Mouse (Mus musculus) midbrain, embryonic 11.5 days (tissue): ENCODE measurements at regions not wholly inside any gene's neighbourhood (a gene's known extent, or its start where the extent isn't known, plus 50 kb on each side); places are given as distances from the start of the nearest gene placed in this dataset.
A peak's percentile ranks its signal among the peaks of the same experiment; 100 is the strongest.

Experiments used
- ATAC-seq: fragments of 200-750 bp; cut with Nextera tagmentation; 2 replicates; pipeline ENCODE4 v1.8.0; 2017; ENCODE audit warnings: moderate TSS enrichment, moderate library complexity; ENCODE audit not compliant: low FRiP score
- DNase-seq: peaks from one replicate; pipeline ENCODE4 v3.0.0; 2015; ENCODE audit warnings: low spot score; ENCODE audit errors: missing footprints
- H3K27ac ChIP-seq: fragments of 300-500 bp; sonication (generic); 2 replicates; pipeline ENCODE4 v1.5.1; 2014; ENCODE audit warnings: low read depth, low read length
- H3K27me3 ChIP-seq: fragments of 300-500 bp; sonication (generic); 2 replicates; pipeline ENCODE4 v1.6.1; 2014; ENCODE audit warnings: mild to moderate bottlenecking, low read length, moderate library complexity, mixed read lengths; ENCODE audit not compliant: control insufficient read depth, insufficient read depth
- H3K36me3 ChIP-seq: fragments of 300-500 bp; sonication (generic); 2 replicates; pipeline ENCODE4 v1.6.1; 2014; ENCODE audit warnings: mild to moderate bottlenecking, low read length, moderate library complexity, mixed read lengths; ENCODE audit not compliant: control insufficient read depth, insufficient read depth
- H3K4me1 ChIP-seq: fragments of 300-500 bp; sonication (generic); 2 replicates; pipeline ENCODE4 v1.6.1; 2014; ENCODE audit warnings: low read length; ENCODE audit not compliant: control insufficient read depth, insufficient read depth
- H3K4me2 ChIP-seq: fragments of 300-500 bp; sonication (generic); 2 replicates; pipeline ENCODE4 v1.6.1; 2014; ENCODE audit warnings: mild to moderate bottlenecking, moderate library complexity
- H3K4me3 ChIP-seq: fragments of 300-500 bp; sonication (generic); 2 replicates; pipeline ENCODE4 v1.5.1; 2014; ENCODE audit warnings: low read depth, low read length
- H3K9ac ChIP-seq: fragments of 300-500 bp; sonication (generic); 2 replicates; pipeline ENCODE4 v1.6.1; 2014; ENCODE audit warnings: low read length
- H3K9me3 ChIP-seq: fragments of 300-500 bp; sonication (generic); 2 replicates; pipeline ENCODE4 v1.6.1; 2016; ENCODE audit warnings: low read length; ENCODE audit not compliant: control insufficient read depth
- WGBS: fragments of 180-500 bp; shearing (Covaris S2); extraction: QIAGEN DNeasy Blood & Tissue Kit; methylation state at CpG from one replicate; pipeline ENCODE4 v1.1.7; 2014; 5-methylcytosine and 5-hydroxymethylcytosine counted together

- Histone ChIP-seq H3K9ac (no peak overlapping the region), H3K4me2 (no peak overlapping the region), H3K27me3 (no peaks in the 10 kb centered on the region), H3K36me3 (no peaks in the 10 kb centered on the region), H3K4me1 (no peaks in the 10 kb centered on the region), H3K4me3 (no peak overlapping the region), H3K9me3 (no peaks in the 10 kb centered on the region), H3K27ac (no peak overlapping the region)
- WGBS, result 88% methylated on average over 3 of the region's 3 CpGs
- no peak for DNase-seq
- no peak for ATAC-seq
Observed at GRCm38 (mm10) chr9:101615176-101615575, 246.5 kb upstream of the 9630041A04Rik start.

DNA sequence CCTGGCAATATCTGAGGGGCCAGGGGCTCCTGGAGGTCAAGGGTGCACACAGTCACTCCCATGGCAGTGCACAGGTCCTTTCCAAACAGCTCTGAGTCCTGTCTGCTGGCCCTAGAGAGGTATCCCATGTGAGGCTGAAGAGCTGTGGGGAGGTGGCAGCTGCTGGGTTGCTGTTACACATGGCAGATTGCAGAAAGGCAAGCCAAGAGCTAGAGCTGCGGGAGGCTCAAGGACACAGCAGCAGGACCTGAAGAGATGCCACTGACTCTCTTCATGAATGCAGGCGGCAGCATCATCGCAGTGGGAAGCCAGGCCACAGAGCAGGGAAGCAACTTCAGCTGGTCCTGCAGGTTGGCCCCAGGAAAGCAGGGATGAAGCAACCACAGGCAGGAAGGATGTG is 247.7 kb upstream of the 9630041A04Rik start:
- H3K27ac ChIP-seq, result no peak overlapping the region
- DNase-seq (no peak), ATAC-seq (no peak)
- H3K9me3 ChIP-seq, result no peaks in the 10 kb centered on the region
- 85% methylated on average over 3 of the region's 3 CpGs for WGBS
- H3K36me3 ChIP-seq, result no peaks in the 10 kb centered on the region
- H3K4me2 ChIP-seq, result no peak overlapping the region
- no peak overlapping the region for H3K4me3 ChIP-seq
- no peaks in the 10 kb centered on the region for H3K4me1 ChIP-seq
- H3K9ac ChIP-seq, result no peak overlapping the region
- H3K27me3 ChIP-seq, result no peaks in the 10 kb centered on the region

DNA sequence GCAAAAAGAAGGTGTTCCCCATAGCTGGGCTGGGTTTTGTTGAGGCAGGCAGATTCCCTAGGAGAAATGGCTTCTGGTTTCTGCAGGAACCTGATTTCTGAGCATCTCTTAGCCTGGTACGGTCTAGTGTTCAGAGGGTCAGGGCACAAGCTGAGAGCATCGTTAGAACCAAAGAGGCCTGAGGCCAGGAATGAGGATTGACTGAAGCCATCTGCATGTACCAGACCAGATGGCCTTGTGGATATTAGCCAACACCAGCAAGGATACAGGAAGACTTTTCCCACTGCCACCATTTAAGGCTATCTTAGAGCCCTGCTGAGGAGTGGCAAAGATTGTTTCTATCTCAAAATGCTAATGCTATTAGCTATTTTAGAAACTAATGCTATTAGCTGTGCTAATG is 248.2 kb upstream of the 9630041A04Rik start:
- H3K27ac ChIP-seq, result no peak overlapping the region
- DNase-seq (no peak), ATAC-seq (no peak)
- no peaks in the 10 kb centered on the region for H3K36me3 ChIP-seq
- no peaks in the 10 kb centered on the region for H3K27me3 ChIP-seq
- no peaks in the 10 kb centered on the region for H3K4me1 ChIP-seq
- no peak overlapping the region for H3K9ac ChIP-seq
- WGBS, result 98% methylated on average over 2 of the region's 2 CpGs
- H3K4me2 ChIP-seq, result no peak overlapping the region
- no peak overlapping the region for H3K4me3 ChIP-seq
- H3K9me3 ChIP-seq, result no peaks in the 10 kb centered on the region

DNA sequence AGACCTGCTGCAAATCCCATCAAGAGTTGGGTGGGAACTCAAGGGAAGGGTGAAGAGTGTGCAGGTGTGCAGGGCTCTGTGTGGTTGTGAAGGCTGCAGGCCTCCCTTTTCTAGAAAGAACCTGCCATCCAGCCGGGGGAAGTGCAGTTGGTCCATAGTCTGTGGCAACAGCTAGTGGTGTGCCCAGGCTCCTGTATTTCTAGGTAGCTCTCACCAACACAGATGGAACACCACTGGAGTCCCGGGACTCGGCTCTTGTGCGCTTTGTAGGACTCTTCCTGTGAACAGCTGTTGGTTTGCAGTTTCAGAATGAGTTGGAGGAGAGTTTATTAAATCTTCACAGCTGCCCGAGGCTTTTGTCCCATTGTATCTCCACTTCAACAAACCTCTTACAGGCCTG is 248.7 kb upstream of the 9630041A04Rik start:
- Histone ChIP-seq H3K9me3 (no peaks in the 10 kb centered on the region), H3K9ac (no peak overlapping the region), H3K36me3 (no peaks in the 10 kb centered on the region), H3K27ac (no peak overlapping the region), H3K4me2 (no peak overlapping the region), H3K4me3 (no peak overlapping the region), H3K4me1 (no peaks in the 10 kb centered on the region), H3K27me3 (no peaks in the 10 kb centered on the region)
- ATAC-seq (no peak), DNase-seq (no peak)
- WGBS, result 89% methylated on average over 5 of the region's 5 CpGs

GRCm38 (mm10) chr9:101612571-101612970 is 249.1 kb upstream of the 9630041A04Rik start:
- Histone ChIP-seq H3K4me3 (no peak overlapping the region), H3K9me3 (no peaks in the 10 kb centered on the region), H3K4me2 (no peak overlapping the region), H3K27me3 (no peaks in the 10 kb centered on the region), H3K9ac (no peak overlapping the region), H3K27ac (no peak overlapping the region), H3K36me3 (no peaks in the 10 kb centered on the region), H3K4me1 (no peaks in the 10 kb centered on the region)
- ATAC-seq, result no peak
- DNase-seq, result no peak
- WGBS, result 88% methylated on average over 4 of the region's 4 CpGs

DNA sequence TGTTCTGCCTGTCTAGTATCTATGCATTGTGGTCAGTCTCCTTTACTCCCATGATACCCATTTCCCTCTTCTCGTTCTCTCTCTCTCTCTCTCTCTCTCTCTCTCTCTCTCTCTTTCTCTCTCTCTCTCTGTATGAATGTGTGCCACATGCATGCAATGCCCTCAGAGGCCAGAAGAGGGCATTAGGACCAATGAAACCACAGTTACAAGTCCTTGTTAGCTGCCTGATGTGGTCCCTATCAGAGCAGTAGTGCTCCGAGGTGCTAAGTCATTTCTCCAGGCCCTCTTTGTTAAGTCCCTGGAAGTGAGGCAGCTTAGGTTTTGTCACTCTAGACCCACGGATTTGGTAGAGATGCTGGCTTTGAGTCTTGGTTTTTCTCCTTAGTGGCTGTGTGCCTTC is 250.2 kb upstream of the 9630041A04Rik start:
- Histone ChIP-seq H3K9ac (no peak overlapping the region), H3K36me3 (no peaks in the 10 kb centered on the region), H3K4me3 (no peak overlapping the region), H3K4me1 (no peaks in the 10 kb centered on the region), H3K27me3 (no peaks in the 10 kb centered on the region), H3K9me3 (no peaks in the 10 kb centered on the region), H3K4me2 (no peak overlapping the region), H3K27ac (no peak overlapping the region)
- ATAC-seq (no peak), DNase-seq (peak; percentile 85)
- 38% methylated on average over 3 of the region's 3 CpGs for WGBS

GRCm38 (mm10) chr9:101610806-101611443 is 250.7 kb upstream of the 9630041A04Rik start:
- DNase-seq, result no peak
- Histone ChIP-seq H3K4me1 (no peaks in the 10 kb centered on the region), H3K27ac (no peak overlapping the region), H3K27me3 (no peaks in the 10 kb centered on the region), H3K9me3 (no peaks in the 10 kb centered on the region), H3K36me3 (no peaks in the 10 kb centered on the region), H3K4me3 (no peak overlapping the region), H3K4me2 (no peak overlapping the region), H3K9ac (no peak overlapping the region)
- ATAC-seq, result no peak
- WGBS, result 81% methylated on average over 8 of the region's 8 CpGs

DNA sequence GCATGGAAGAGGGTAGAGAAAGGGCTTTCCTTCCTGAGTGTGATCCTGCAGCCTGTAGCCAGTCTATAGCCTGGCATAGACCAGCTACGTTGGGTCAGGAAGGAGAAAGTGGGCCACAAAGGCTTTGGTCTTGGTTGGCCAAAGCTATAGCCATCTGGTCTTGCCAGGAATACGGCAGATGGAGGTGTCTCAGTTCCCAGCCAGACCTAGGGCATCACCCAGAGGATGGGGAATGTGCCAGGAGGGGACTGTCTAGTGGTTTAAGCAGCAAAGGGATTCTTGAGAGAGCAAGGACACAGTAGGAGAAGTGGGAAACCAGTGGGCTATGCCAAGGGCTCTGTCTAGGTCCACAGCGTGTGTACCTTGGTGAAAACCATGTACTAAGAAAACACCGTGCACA is 251.3 kb upstream of the 9630041A04Rik start:
- 88% methylated on average over 4 of the region's 4 CpGs for WGBS
- no peak overlapping the region for H3K4me3 ChIP-seq
- ATAC-seq (no peak), DNase-seq (no peak)
- H3K27me3 ChIP-seq, result no peaks in the 10 kb centered on the region
- no peak overlapping the region for H3K4me2 ChIP-seq
- H3K9me3 ChIP-seq, result no peaks in the 10 kb centered on the region
- no peaks in the 10 kb centered on the region for H3K36me3 ChIP-seq
- no peaks in the 10 kb centered on the region for H3K4me1 ChIP-seq
- no peak overlapping the region for H3K27ac ChIP-seq
- no peak overlapping the region for H3K9ac ChIP-seq

- no peak overlapping the region for H3K27ac ChIP-seq
- H3K27me3 ChIP-seq, result no peaks in the 10 kb centered on the region
- H3K9ac ChIP-seq, result no peak overlapping the region
- no peaks in the 10 kb centered on the region for H3K4me1 ChIP-seq
- no peaks in the 10 kb centered on the region for H3K36me3 ChIP-seq
- H3K9me3 ChIP-seq, result no peaks in the 10 kb centered on the region
- H3K4me2 ChIP-seq, result no peak overlapping the region
- no peak for DNase-seq
- no peak for ATAC-seq
- H3K4me3 ChIP-seq, result no peak overlapping the region
- 79% methylated on average over 6 of the region's 6 CpGs for WGBS
Observed at GRCm38 (mm10) chr9:101602799-101603198, 258.8 kb upstream of the 9630041A04Rik start.
